Mouse (Mus musculus) E14TG2a.4 (cell line): ENCODE results near the gene Atxn1.

Experiments used
- H3K27me3 ChIP-seq: 2 replicates; pipeline ENCODE4 v1.6.1; 2014; ENCODE audit warnings: low read length, control low read depth; ENCODE audit not compliant: insufficient read depth
- H3K36me3 ChIP-seq: 2 replicates; pipeline ENCODE4 v1.6.1; 2014; ENCODE audit warnings: low read length, control low read depth; ENCODE audit not compliant: insufficient read depth
- H3K4me1 ChIP-seq: replicated peaks from 2 replicates; pipeline ENCODE4 v1.6.1; 2014; ENCODE audit warnings: low read depth, low read length, control low read depth
- H3K4me3 ChIP-seq: replicated peaks from 2 replicates; pipeline ENCODE4 v1.5.1; 2014; ENCODE audit warnings: mild to moderate bottlenecking, low read length
- H3K9me3 ChIP-seq: 2 replicates; pipeline ENCODE4 v1.6.1; 2014; ENCODE audit warnings: low read length, control low read depth
- CTCF ChIP-seq: conservative IDR thresholded peaks from 2 replicates; pipeline ENCODE4 v1.5.1; 2014; ENCODE audit warnings: low read length
- NANOG ChIP-seq: IDR thresholded peaks from 2 replicates; pipeline ENCODE4 v1.6.1; 2014; ENCODE audit warnings: borderline replicate concordance, low read length, mixed read lengths
- POU5F1 ChIP-seq: IDR thresholded peaks from 2 replicates; pipeline ENCODE4 v1.6.1; 2014; ENCODE audit warnings: low read length, borderline replicate concordance

Gene Atxn1

GRCm38 (mm10) chr13:45863779-45864178 lies 101.0 kb downstream of the Atxn1 start:
- Histone ChIP-seq H3K27me3 (no peaks in the 10 kb centered on the region), H3K4me3 (no peak overlapping the region), H3K36me3 (no peaks in the 10 kb centered on the region), H3K4me1 (no peaks in the 10 kb centered on the region), H3K9me3 (no peaks in the 10 kb centered on the region)
- TF ChIP-seq NANOG (no peak), CTCF (no peak), POU5F1 (no peak)

GRCm38 (mm10) chr13:45861885-45862605 lies 102.8 kb downstream of the Atxn1 start:
- TF ChIP-seq POU5F1, result no peak
- no peak for TF ChIP-seq CTCF
- no peak for TF ChIP-seq NANOG
- Histone ChIP-seq H3K36me3 (no peaks in the 10 kb centered on the region), H3K4me1 (no peaks in the 10 kb centered on the region), H3K27me3 (no peaks in the 10 kb centered on the region), H3K4me3 (no peak overlapping the region), H3K9me3 (no peaks in the 10 kb centered on the region)

- Histone ChIP-seq H3K9me3 (no peaks in the 10 kb centered on the region), H3K4me3 (no peak overlapping the region), H3K4me1 (no peaks in the 10 kb centered on the region), H3K27me3 (no peaks in the 10 kb centered on the region), H3K36me3 (no peaks in the 10 kb centered on the region)
- TF ChIP-seq CTCF (no peak), NANOG (no peak), POU5F1 (no peak)
These were observed 103.7 kb downstream of the Atxn1 start for GRCm38 (mm10) chr13:45861098-45861580.

GRCm38 (mm10) chr13:45859081-45859709 lies 105.6 kb downstream of the Atxn1 start:
- Histone ChIP-seq H3K27me3 (no peaks in the 10 kb centered on the region), H3K36me3 (no peaks in the 10 kb centered on the region), H3K4me1 (no peaks in the 10 kb centered on the region), H3K9me3 (no peaks in the 10 kb centered on the region), H3K4me3 (no peak overlapping the region)
- TF ChIP-seq NANOG (no peak), CTCF (no peak), POU5F1 (no peak)

- Histone ChIP-seq H3K4me3 (no peak overlapping the region), H3K4me1 (no peaks in the 10 kb centered on the region), H3K36me3 (no peaks in the 10 kb centered on the region), H3K9me3 (no peaks in the 10 kb centered on the region), H3K27me3 (no peaks in the 10 kb centered on the region)
- no peak for TF ChIP-seq POU5F1
- no peak for TF ChIP-seq NANOG
- no peak for TF ChIP-seq CTCF
These were observed 107.4 kb downstream of the Atxn1 start for GRCm38 (mm10) chr13:45857416-45857815.

GRCm38 (mm10) chr13:45854531-45854930 lies 110.3 kb downstream of the Atxn1 start:
- H3K36me3 ChIP-seq, result no peaks in the 10 kb centered on the region
- no peaks in the 10 kb centered on the region for H3K9me3 ChIP-seq
- TF ChIP-seq POU5F1 (no peak), NANOG (no peak), CTCF (no peak)
- H3K4me3 ChIP-seq, result no peak overlapping the region
- H3K27me3 ChIP-seq, result no peaks in the 10 kb centered on the region
- H3K4me1 ChIP-seq, result no peaks in the 10 kb centered on the region

- no peaks in the 10 kb centered on the region for H3K9me3 ChIP-seq
- no peak overlapping the region for H3K4me3 ChIP-seq
- H3K27me3 ChIP-seq, result no peaks in the 10 kb centered on the region
- H3K36me3 ChIP-seq, result no peaks in the 10 kb centered on the region
- TF ChIP-seq CTCF (no peak), POU5F1 (no peak), NANOG (no peak)
- H3K4me1 ChIP-seq, result no peaks in the 10 kb centered on the region
These were observed 111.1 kb downstream of the Atxn1 start for GRCm38 (mm10) chr13:45853691-45854090.

- TF ChIP-seq POU5F1, result no peak
- no peak for TF ChIP-seq NANOG
- TF ChIP-seq CTCF, result no peak
- Histone ChIP-seq H3K4me3 (no peak overlapping the region), H3K27me3 (no peaks in the 10 kb centered on the region), H3K36me3 (no peaks in the 10 kb centered on the region), H3K4me1 (no peaks in the 10 kb centered on the region), H3K9me3 (no peaks in the 10 kb centered on the region)
These were observed 112.5 kb downstream of the Atxn1 start for GRCm38 (mm10) chr13:45852288-45852687.
